Mouse (Mus musculus) left cerebral cortex, adult 9 months (tissue): Measurements from ENCODE around the gene Ube2d3.
A peak's percentile ranks its signal among the peaks of the same experiment; 100 is the strongest.
"Not testable (repeated sequence)": the region's sequence is repeated elsewhere in the genome, so short reads cannot be mapped to it uniquely, and the experiment has no call there.

Experiments
- DNase-seq, 2 experiments: peaks; one replicate each; pipeline ENCODE4 v3.0.0; 2022; ENCODE audit warnings: low spot score in 2 of 2

The Ube2d3 gene

DNA sequence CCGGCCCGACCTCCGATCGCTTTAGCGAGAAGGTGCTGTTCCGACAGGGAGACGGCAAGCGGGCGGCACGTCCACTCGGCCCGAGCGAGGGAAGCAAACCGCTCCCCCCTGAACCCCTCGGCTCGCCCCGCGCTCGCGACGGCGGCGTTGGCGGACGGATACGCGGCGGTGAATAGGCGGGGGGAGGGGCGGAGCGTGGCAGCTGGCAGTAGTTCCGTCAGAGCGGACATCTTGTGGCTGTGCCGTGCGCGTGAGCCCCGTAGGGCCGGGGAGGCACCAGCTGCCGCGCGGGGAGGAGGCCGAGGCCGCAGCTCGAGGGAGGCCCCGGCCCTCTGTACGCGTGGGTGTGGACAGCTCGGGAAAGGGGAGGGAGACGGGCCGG is 573 bp downstream of the Ube2d3 start:
- peak; percentile 88 to 94 for DNase-seq

DNA sequence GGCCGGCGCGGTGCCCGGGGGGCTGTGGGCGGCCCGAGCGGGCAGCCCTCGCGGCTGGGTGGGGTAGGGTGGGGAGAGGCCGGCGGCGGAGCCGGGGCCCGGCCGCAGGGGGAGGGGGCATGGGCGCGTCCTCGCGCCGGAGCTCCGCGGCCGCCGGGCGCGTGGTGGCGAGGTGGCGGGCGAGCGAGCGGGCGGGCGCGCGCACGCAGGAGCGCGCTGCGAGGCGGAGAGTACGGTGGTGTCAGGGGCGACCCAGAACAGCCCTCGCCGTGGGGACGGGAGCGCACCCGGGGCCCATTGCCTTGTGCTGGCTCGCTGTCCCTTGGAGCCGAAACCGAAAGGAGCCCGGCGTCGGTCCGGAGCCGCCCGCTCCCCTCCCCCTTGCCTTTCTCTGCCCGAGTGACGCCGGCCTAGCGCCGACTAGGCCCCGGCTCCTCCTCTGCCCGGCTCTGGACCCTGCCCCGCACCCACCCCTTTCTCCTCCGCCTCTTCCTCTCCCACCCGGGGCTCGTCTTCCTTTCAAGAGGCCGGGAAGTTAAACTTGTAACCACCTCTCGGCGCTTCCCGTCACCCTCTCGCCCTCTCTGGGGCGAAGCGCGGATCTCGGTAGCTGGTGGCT is 1.1 kb downstream of the Ube2d3 start:
- DNase-seq = peak; percentile 40 to 71

DNA sequence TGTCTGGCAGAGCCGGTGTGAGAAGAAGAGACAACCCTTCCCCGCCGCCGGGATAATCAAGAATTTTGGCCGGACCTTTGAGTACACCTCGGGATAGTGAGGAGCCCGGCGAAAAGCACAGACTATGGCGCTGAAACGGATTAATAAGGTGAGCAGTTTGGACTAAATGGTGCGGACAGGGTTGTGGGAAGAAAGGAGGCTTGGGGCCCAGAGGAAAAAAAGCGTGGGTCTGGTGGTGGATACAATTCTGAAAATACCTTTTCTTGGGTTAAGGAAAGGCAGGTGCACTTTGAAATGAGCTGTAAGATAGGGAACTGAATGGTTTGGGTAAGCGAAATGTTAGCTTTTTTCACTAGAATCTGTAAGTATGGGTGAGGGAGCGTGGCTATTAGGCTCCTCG is 1.7 kb downstream of the Ube2d3 start:
- no peak for DNase-seq

DNA sequence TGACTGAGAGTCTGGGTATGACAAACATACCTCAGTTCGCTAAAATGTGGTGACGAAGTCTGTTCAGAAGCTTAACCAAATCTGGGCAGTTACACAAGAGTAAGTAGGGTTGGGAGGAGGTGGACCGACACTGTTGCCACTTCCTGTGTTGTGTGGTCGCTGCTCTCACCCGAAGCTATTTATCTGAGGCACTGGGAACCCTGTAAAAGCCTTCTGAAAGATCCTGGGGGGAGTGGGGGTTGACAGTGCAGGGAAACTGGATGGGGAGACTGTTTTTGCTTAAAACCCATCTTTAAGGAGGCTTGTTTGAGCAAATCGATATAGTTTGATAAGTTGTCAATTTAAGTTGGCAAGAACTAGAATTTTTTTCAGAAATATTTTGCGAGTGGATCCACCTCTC is 2.3 kb downstream of the Ube2d3 start:
- DNase-seq = peak in 1 of 2 experiments; percentile 15

DNA sequence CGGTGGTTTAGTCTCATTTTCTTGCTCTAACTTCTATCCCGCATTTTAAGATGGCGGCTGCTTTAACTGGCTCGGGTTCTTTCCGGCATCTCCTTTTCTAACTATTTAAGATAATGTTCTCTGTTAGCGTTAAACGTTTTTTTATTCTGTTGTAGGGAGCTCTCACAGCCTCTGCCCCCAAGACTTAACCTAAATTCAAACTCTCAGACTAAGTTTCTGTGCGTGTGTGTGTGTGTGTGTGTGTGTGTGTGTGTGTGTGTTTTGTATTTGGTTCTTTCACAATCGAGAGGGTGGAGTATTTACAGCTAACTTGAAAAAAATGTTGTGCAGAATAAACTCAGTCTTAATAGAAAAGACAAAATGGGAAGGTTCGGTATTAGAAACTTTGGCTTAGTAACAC is 2.7 kb downstream of the Ube2d3 start:
- DNase-seq = no peak

DNA sequence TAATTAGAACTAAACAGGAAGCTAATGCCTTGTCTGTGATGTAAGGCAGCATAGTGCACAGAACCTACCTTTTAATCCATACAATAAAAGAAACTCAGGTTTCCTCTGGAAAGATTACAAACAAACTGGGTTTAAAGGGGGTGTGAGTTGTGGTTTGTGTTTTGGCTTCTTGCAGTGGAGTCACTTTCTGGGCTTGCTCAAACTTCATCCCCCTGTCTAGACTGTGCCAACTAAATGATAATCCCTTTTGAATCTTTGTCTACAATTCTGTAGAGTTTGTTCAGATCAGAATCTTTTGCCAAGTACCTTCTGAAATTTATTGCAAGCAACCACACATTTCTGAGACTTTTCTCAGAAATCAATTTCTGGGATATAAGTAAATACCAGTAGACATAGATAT is 7.0 kb downstream of the Ube2d3 start:
- DNase-seq = no peak

DNA sequence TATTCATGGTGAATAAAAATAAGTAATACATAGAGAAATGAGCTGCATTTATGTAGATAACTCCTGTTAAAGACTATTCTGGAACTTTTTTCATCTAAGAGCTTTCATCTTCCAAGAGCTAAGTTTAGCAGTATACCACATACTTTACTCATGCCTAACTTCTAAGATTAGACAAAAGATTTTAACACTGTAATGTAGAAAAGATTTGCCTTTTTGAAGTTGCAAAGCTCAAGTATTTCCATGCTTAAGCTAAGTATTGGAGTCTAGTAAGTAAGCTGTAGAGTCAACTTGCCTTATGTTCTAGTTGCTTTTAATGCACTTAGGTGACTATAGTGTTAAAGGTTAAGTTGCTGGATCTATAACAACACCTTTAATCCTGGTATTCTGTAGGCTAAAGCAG is 21.0 kb downstream of the Ube2d3 start:
- no peak for DNase-seq

DNA sequence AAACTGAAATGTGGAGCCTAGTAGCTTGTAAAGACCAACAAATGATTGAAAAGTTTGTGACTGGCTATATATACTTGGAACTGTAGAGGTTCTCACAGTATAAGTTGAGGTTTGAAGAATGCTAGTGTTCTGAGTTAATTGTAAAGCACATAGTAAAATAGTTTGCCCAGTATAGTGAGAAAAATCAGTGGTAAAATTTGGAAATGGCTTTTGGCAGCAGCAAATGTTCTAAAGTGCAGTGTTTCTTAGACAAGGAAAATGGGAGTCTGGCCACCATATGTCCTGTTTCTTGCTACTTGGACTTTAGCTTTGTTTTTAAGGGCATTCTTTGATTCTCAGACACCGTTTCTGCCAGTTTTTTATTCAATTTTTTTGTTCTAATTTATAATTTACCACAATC is 30.5 kb downstream of the Ube2d3 start:
- DNase-seq = no peak

DNA sequence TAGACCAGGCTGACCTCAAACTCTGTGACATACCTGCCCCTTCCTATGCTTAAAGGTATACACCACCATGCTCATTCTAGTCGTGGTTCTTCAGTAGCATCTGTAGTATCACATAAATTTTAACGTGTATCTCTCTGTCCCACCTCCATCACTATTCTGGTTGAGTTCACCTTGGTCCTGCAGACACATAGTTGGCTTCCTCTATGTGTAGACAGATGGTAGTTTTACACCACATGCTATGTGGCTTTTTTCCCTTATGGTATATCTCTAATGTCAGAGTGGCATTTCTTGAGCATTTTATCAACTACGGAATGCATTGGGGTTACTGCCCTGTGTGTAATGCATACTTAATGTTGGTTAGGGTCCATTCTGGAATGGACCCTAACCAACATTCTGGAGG is 31.2 kb downstream of the Ube2d3 start:
- no peak for DNase-seq

DNA sequence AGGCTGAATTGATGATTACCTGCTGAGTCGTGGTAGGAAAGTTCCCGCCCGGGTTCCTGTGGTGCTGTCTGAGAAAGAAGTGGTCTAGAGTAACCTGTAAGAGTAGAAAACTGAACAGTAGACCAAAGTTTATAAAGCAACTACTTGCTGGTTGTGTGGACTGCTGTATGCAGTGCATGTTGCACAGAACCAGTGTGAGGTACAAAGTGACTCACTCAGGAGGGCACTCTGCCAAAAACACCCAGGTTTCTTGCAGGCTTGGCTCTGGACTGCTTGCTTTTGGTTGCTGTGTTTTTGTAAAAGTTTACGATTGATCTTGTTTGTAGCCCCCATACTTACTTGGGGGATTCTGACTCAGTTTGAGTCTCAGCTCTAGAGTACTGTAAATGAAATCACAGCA is 32.0 kb downstream of the Ube2d3 start:
- peak in 1 of 2 experiments; percentile 78 for DNase-seq

DNA sequence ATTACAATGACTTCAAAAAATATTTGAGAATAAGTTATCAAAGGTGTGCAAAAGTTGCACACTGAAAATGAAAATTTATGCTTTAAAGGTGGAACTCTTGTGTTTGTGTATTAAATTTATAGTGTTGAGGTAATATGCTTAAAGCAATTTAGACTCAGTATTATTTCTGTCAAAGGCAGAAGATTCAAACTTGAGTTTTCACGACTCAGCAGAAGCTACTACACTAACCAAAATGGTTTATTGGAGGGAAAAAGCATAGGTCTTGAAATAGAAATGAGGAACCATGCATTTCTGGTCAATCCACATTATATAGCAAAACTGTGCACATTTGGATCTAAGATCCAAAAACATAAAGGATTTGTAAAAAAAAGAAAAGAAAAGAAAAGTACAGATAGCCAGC is 32.9 kb downstream of the Ube2d3 start:
- no peak for DNase-seq

DNA sequence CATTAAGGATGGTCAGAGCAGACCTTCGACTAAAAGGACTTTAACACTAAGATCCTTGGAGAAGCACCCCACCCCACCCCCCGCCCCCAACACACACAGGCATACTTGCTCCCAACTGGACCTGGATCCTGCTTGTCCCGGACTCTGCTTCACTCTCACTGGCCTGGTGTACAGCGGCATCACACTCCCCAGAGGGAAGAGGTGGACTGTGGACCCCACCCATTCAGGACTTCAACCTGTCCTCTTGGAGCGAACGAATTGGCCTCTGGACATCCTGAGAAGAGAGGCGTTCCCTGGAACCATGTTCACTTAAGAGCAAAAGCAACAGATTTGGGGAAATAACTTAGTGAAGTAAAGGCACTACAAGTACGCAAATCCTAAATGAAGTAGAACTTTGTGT is 37.1 kb downstream of the Ube2d3 start:
- DNase-seq = no peak

DNA sequence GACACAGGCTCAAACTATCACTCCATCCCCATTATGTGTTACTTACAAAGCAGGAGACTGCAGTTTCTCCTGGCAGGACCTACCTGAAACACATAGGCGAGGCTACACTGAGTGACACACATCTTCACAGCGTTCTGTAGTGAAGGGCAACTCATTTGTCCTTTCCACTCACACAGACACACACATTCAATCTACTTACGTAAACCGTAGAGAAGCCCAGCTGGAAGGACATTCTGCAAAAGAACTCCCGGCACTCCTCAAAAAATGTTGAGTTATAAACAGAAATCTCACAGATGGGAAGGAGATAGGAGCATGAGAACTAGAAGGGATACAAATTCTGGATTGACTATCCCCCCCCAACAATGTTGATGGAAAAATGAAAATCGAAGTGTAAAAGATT is 38.3 kb downstream of the Ube2d3 start:
- DNase-seq = peak in 1 of 2 experiments; percentile 31

DNA sequence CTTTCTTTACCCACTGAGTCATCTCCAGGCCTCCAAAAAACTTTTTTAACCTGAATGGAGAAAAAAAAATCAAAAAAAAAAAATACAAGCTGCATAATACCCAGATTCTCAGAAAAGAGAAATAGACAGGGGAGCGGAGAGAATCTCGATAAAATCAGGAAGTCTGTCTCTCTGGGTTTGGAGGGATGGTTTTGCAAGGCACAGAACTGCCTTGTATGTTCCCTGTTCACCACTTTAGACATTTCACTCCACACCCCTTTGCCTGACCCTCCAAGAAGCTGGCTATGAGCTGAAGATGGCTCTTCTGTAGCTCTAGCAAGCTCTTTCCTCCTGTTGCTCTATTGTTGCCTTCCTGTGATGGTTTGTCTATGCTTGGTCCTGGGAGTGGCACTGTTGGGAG is 39.0 kb downstream of the Ube2d3 start:
- no peak for DNase-seq

DNA sequence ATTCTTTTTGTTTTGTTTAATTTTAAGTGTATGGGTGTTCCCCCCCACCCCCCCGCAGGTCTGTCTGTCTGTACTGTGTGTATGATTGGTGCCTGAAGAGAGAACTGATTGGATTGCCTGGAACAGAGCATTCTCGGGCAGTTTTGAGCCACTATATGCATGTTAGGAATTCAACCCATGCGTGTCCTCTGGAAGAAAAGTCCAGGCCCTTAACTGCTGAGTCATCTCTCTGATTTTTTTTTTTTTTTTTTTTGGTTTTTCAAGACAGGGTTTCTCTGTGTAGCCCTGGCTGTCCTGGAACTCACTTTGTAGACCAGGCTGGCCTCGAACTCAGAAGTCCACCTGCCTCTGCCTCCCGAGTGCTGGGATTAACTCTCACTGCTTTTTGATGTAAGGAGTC is 41.1 kb downstream of the Ube2d3 start:
- DNase-seq = not testable (repeated sequence)

DNA sequence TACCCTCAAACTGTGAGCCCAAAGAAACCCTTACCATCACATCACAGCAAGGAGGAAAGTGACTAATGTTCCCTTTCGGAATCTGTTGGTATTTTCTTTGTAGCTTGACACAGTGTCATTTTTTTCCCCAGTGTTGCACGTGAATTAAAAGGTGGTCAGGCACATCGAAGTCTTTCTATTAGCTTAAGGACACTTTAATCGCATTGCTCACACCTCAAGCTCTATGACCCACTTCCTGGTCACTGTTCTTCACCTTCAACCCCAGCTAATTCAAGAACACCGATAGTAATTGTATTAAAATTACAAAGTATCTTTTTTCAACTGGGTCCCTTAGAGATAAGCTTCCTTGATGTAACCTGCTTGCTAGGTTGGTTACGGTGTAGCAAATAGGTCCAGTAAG is 42.8 kb downstream of the Ube2d3 start:
- DNase-seq = no peak

DNA sequence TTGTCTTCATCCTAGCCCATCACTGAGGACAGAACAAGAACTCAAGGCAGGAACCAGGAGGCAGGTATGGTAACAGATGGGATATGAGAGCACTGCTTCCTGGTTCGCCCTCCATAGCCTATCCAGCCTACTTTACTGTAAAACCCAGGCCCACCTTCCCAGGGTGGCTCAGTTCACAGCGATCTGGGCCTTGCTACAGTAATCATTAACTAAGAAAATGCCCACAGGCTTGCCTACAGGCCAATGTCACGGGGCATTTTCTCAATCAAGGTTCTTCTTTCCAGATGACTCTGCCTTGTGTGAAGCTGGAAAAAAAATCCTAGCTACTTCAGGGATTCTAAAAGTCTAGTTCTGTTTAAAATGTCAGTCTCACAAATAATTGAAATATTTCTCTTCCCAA is 43.7 kb downstream of the Ube2d3 start:
- DNase-seq = no peak

DNA sequence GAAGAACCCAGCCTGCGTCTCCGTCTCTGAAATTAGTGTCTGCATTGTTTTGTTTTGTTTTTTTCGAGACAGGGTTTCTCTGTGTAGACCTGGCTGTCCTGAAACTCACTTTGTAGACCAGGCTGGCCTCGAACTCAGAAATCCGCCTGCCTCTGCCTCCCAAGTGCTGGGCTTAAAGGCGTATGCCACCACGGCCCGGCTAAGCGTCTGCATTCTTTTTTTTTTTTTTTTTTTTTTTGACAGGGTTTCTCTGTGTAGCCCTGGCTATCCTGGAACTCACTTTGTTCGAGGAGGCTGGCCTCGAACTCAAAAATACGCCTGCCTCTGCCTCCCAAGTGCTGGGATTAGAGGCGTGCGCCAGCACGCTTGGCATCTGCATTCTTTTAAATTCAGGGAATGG is 46.7 kb downstream of the Ube2d3 start:
- not testable (repeated sequence) for DNase-seq

DNA sequence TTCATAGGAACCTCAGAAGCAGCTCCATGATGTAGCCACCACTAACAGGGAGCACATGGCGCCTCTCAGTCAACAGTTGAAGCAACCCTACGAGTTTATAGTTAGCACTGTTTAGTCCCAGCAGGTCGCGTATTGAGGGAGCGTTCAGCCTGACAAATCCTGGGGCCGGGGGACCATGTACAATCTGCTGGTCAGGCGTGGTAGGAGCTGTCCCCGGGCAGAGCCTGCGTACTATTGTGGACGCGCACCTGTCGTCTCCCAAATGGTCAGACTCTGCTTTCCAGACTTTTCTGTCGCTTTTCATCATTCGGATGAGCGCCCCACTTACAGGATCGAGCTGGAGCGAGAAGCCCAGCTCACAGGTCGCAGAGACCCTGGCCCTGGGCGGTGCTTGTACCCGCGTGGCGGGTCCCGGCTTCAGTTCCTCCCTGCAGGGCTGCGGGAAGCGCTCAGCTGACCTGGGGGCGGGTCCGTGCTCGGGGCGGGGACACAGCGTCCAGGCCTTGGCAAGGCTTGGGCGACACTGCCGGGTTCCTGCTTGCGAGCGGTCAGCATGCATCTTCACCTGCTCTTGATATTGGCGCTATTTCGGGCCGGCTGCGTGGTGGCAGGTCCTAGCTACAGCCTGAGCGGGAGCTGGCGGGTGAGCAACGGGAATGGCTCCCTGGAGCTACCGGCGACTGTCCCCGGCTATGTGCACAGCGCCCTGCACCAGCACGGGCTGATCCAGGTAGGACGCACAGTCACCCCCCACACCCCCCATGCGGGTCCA is 47.4 kb downstream of the Ube2d3 start, which contains the start of gene Manba:
Gene Manba (plus strand): TSS at position 484 of the 772 bp plus-strand sequence.
- DNase-seq = peak in 1 of 2 experiments; percentile 56

DNA sequence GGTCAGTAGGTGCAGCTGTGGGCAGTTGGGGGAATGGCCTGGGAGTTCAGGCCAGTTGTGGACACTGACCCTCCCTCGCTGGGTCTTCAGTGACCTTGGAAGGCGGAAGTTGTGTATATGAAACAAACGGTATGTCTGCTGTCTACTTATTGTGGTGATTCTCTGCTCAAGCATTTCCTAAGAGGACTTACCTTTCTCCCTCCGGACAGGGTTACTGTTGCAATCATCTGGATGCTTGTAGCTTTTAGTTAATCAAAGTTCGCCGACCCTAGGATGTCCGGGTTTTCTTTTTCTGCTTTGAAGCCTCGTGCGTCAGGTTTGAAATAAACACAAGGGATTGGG is 47.9 kb downstream of the Ube2d3 start:
- DNase-seq = no peak

DNA sequence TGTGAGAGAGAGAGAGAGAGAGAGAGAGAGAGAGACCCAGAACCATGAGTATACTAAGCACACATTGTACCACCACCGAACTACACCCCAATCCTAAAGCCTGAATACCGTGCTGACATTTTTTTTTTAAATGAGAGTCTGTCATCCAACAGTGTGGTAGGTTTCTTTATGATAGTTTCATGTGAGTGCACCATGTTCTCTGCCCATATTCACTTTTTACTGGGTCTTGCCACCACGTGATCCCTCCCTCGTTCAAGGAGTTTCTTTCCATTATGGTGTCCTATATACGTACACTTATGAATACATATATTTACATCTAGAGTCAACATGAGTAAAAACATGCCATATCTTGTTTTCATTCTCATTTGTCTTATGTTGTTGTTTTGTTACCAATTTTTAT is 48.4 kb downstream of the Ube2d3 start:
- DNase-seq = no peak

DNA sequence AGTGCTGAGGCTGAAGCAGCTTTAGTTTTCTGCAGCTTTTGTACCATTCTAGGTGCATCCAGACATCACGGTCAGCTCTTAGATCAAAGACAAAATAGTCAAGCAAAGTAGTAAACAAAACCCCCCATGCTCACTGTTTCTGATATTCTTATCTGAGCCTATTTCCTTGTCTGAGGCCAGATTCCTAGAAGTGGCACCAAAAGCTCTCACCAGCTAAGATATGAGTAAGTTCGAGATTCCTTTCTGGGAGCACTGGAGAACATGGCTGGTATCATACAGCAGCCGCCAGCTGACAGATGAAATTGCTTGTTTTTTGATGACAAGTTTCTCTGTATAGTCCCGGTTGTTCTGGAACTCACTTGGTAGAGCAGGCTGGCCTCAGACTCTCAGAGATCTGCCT is 49.9 kb downstream of the Ube2d3 start:
- DNase-seq = no peak

DNA sequence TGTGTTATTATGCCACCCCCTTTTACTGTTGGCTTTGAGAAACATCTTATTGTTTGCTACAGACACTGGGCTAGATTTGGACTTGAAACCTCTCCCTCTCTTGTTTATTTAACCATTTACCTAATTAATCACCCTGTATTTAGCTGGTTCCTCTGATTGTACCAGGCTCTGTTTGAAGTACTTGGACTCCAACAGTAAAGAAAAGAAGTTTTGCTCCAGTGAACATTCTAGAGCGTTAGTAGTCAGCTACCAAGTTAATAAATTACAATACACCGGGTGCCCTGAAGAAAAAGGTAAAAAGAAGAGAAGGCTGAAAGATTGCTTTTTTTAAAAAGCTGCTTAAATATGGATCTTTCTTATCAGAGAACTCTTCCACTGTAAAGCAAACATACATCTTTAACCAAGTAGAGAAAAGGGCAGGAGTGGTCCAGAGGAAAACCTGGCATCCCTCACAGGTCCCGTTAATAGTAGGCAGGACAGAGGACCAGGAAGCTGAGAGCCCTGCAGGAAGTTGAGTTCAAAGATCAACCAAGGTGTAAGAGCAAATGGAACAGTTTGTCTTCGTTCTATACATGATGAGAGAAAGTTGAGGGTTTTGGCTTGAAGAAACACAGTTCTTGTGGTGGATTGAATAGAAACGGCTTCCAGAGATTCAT is 52.0 kb downstream of the Ube2d3 start:
- no peak for DNase-seq
